Mouse (Mus musculus) MEL (cell line): ENCODE data around the gene Pecam1.

ENCODE experiments used
- CTCF ChIP-seq, 3 experiments: IDR thresholded peaks in 2 of 3; conservative IDR thresholded peaks in 1 of 3; 2 replicates each; pipeline ENCODE4 v1.5.1; 2011 to 2012; ENCODE audit warnings: low read length in 3 of 3, low read depth in 2 of 3, mild to moderate bottlenecking in 2 of 3, improper control_type of control experiment in 1 of 3, inconsistent platforms in 1 of 3, mixed read lengths in 1 of 3, moderate library complexity in 1 of 3; ENCODE audit not compliant: control insufficient read depth in 1 of 3, insufficient read depth in 1 of 3, poor library complexity in 1 of 3, severe bottlenecking in 1 of 3
- GABPA ChIP-seq: IDR thresholded peaks from 2 replicates; pipeline ENCODE4 v1.6.1; 2012; ENCODE audit warnings: low read depth, mild to moderate bottlenecking, inconsistent platforms, low read length, improper control_type of control experiment, moderate library complexity
- ZC3H11A ChIP-seq: IDR thresholded peaks from 2 replicates; pipeline ENCODE4 v1.6.1; 2012; ENCODE audit warnings: low read depth, mild to moderate bottlenecking, inconsistent platforms, low read length, improper control_type of control experiment

GRCm38 (mm10) chr11:106730714-106731113 lies 19.7 kb downstream of the Pecam1 start:
- TF ChIP-seq CTCF (IDR thresholded peaks at IDR 0.05 in 2 of 3, conservative IDR thresholded peaks at IDR 0.05 in 1 of 3; ENCODE audit: control insufficient read depth in 1 of 3, insufficient read depth in 1 of 3, low read depth in 2 of 3, low read length in 3 of 3, poor library complexity in 1 of 3, severe bottlenecking in 1 of 3): no peak
- TF ChIP-seq ZC3H11A: no peak
- TF ChIP-seq GABPA: no peak
